Mouse (Mus musculus) limb, embryonic 15.5 days (tissue): ENCODE measurements around the gene Gm8247. TPM values are rescaled to one million over a fixed set of nuclear protein-coding genes. Genes with fewer than 3 reads are reported as not detected.
"Not testable (repeated sequence)": the region's sequence is repeated elsewhere in the genome, so short reads cannot be mapped to it uniquely, and the experiment has no call there.

Experiments
- ATAC-seq: fragments of 200-750 bp; cut with Nextera tagmentation; 2 replicates; pipeline ENCODE4 v1.8.0; 2017; ENCODE audit warnings: low read depth, moderate TSS enrichment; ENCODE audit not compliant: insufficient number of reproducible peaks, low FRiP score, low TSS enrichment
- H3K27ac ChIP-seq: fragments of 300-500 bp; sonication (generic); 2 replicates; pipeline ENCODE4 v1.5.1; 2015; ENCODE audit warnings: moderate library complexity, mild to moderate bottlenecking, inconsistent platforms
- H3K27me3 ChIP-seq: fragments of 300-500 bp; sonication (generic); 2 replicates; pipeline ENCODE4 v1.6.1; 2015; ENCODE audit warnings: inconsistent platforms
- H3K36me3 ChIP-seq: fragments of 300-500 bp; sonication (generic); 2 replicates; pipeline ENCODE4 v1.6.1; 2015; ENCODE audit warnings: inconsistent platforms
- H3K4me1 ChIP-seq: fragments of 300-500 bp; sonication (generic); 2 replicates; pipeline ENCODE4 v1.6.1; 2015; ENCODE audit warnings: inconsistent platforms
- H3K4me2 ChIP-seq: fragments of 300-500 bp; sonication (generic); 2 replicates; pipeline ENCODE4 v1.6.1; 2015; ENCODE audit warnings: mild to moderate bottlenecking, inconsistent platforms
- H3K4me3 ChIP-seq: fragments of 300-500 bp; sonication (generic); 2 replicates; pipeline ENCODE4 v1.5.1; 2015; ENCODE audit warnings: mild to moderate bottlenecking, inconsistent platforms
- H3K9ac ChIP-seq: fragments of 300-500 bp; sonication (generic); 2 replicates; pipeline ENCODE4 v1.6.1; 2015; ENCODE audit warnings: inconsistent platforms
- H3K9me3 ChIP-seq: fragments of 300-500 bp; sonication (generic); 2 replicates; pipeline ENCODE4 v1.6.1; 2016; ENCODE audit warnings: inconsistent platforms
- WGBS: fragments of 180-500 bp; shearing (Covaris S2); methylation state at CpG from one replicate; pipeline ENCODE4 v1.1.7; 2015; 5-methylcytosine and 5-hydroxymethylcytosine counted together
- polyA plus RNA-seq: library from polyadenylated mRNA; unstranded; fragments of >200 nt; fragmentation: Nextera tagmentation; extraction: Ambion mirVana; gene quantifications from 2 replicates; pipeline ENCODE4 v1.2.1, GENCODE M21; 2015

Gene Gm8247
- polyA plus RNA-seq = not detected in 2 replicates

GRCm38 (mm10) chr14:44582853-44583252 lies at the start of gene Gm8247:
TSS of gene Gm8247 (plus strand) at chr14:44583153.
- not testable (repeated sequence) for H3K4me3 ChIP-seq, ATAC-seq, H3K9me3 ChIP-seq, H3K27ac ChIP-seq, H3K4me2 ChIP-seq, H3K4me1 ChIP-seq, H3K9ac ChIP-seq, H3K36me3 ChIP-seq, H3K27me3 ChIP-seq
- WGBS = 92% methylated on average over 4 of the region's 4 CpGs

- H3K27me3 ChIP-seq, H3K9ac ChIP-seq, H3K4me1 ChIP-seq, H3K4me3 ChIP-seq, H3K9me3 ChIP-seq, H3K27ac ChIP-seq, H3K36me3 ChIP-seq, H3K4me2 ChIP-seq, ATAC-seq: not testable (repeated sequence)
- WGBS = 85% methylated on average over 4 of the region's 5 CpGs
Observed at GRCm38 (mm10) chr14:44547961-44548360, 35.0 kb upstream of the Gm8247 start.

- H3K36me3 ChIP-seq, H3K4me3 ChIP-seq, H3K4me1 ChIP-seq, H3K9me3 ChIP-seq, H3K9ac ChIP-seq, H3K27me3 ChIP-seq, H3K4me2 ChIP-seq, H3K27ac ChIP-seq, ATAC-seq: not testable (repeated sequence)
- 70% methylated on average over 2 of the region's 2 CpGs for WGBS
Observed at GRCm38 (mm10) chr14:44591765-44592164, 8.8 kb downstream of the Gm8247 start.

GRCm38 (mm10) chr14:44627737-44628136 lies 44.8 kb downstream of the Gm8247 start, which contains the start of gene Gm5624:
TSS of gene Gm5624 (minus strand) at chr14:44627938.
- H3K9ac ChIP-seq, H3K4me3 ChIP-seq, H3K36me3 ChIP-seq, H3K4me2 ChIP-seq, ATAC-seq, H3K4me1 ChIP-seq, H3K27ac ChIP-seq, H3K27me3 ChIP-seq, H3K9me3 ChIP-seq: not testable (repeated sequence)
- WGBS = 79% methylated on average over 4 of the region's 4 CpGs

Other genes with a start within 250 kb of the Gm8247 start
- gene Gm5930, start 244.6 kb upstream of the Gm8247 start, polyA plus RNA-seq = not detected in 2 replicates
- not detected in 2 replicates for gene Gm8229, start 217.8 kb upstream of the Gm8247 start, polyA plus RNA-seq
- gene Gm3371, start 172.5 kb upstream of the Gm8247 start, polyA plus RNA-seq = not detected in 2 replicates
- not detected in 2 replicates for gene Gm8232, start 149.5 kb upstream of the Gm8247 start, polyA plus RNA-seq
- not detected in 2 replicates for gene BC061237, start 90.7 kb upstream of the Gm8247 start, polyA plus RNA-seq
- not detected in 2 replicates for gene Gm17093, start 64.9 kb upstream of the Gm8247 start, polyA plus RNA-seq
- gene Gm5624, start 44.8 kb downstream of the Gm8247 start, polyA plus RNA-seq = not detected in 2 replicates
- not detected in 2 replicates for gene Gm8257, start 123.3 kb downstream of the Gm8247 start, polyA plus RNA-seq
- gene Gm8267, start 167.2 kb downstream of the Gm8247 start, polyA plus RNA-seq = not detected in 2 replicates